Mouse (Mus musculus): ENCODE results near the gene Ephx3.

DNA sequence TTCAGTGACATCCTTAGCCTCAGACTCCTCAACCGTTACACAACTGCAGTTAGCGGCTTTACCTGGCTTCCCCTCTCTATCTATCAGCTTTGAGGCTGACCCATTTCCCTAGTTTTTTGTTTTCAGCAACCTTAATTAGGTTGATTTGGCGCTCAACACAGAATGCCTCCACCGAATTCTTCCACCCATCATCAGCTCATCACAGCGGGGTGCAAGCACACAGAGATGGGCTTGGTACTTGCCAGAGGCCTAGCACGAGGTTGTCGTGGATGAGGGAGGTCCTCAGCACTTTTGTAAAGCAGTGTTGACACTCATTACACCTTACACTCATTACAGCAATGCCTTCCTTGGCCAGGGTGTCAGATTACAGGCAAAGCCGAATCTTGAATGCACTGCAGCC is 6.3 kb downstream of the Ephx3 start:
- TF ChIP-seq CTCF (IDR thresholded peaks at IDR 0.05; ENCODE audit: extremely low read depth, insufficient read depth, low read length): no peak
- TF ChIP-seq POLR2A (IDR thresholded peaks at IDR 0.05; ENCODE audit: extremely low read depth, insufficient read depth, low read length): no peak

Measured in cortical plate, adult 2 months (tissue).